Mouse (Mus musculus) kidney, embryonic 14.5 days (tissue): ENCODE results near the gene Rubcn. TPM values are rescaled to one million over a fixed set of nuclear protein-coding genes. Genes with fewer than 3 reads are reported as not detected.

Source experiments
- polyA plus RNA-seq: library from polyadenylated mRNA; unstranded; fragments of >200 nt; fragmentation: Nextera tagmentation; extraction: Ambion mirVana; gene quantifications from 2 replicates; pipeline ENCODE4 v1.2.1, GENCODE M21; 2014

Rubcn gene
- polyA plus RNA-seq, 1 experiment from 2014 or later = 15.2 TPM

Other genes with a start within 250 kb of the Rubcn start
- 10.7 and 11.0 TPM in 2 replicates for gene Tnk2, start 233.9 kb downstream of the Rubcn start, polyA plus RNA-seq
- gene Muc4, start 141.9 kb downstream of the Rubcn start, polyA plus RNA-seq = 0.27 TPM in 1 of 2 replicates, not detected in the other
- 2.3 and 3.3 TPM in 2 replicates for gene Muc20, start 80.3 kb downstream of the Rubcn start, polyA plus RNA-seq
- not detected in 2 replicates for gene Smbd1, start 67.3 kb downstream of the Rubcn start, polyA plus RNA-seq
- gene Fyttd1, start 266 bp downstream of the Rubcn start, polyA plus RNA-seq = 119 and 155 TPM in 2 replicates
- 19.7 and 32.7 TPM in 2 replicates for gene Lrch3, start 36.3 kb upstream of the Rubcn start, polyA plus RNA-seq
- 5.1 and 5.6 TPM in 2 replicates for gene Iqcg, start 178.5 kb upstream of the Rubcn start, polyA plus RNA-seq
- 1,051 and 1,546 TPM in 2 replicates for gene Rpl35a, start 178.7 kb upstream of the Rubcn start, polyA plus RNA-seq
- 1.5 and 5.0 TPM in 2 replicates for gene Lmln, start 184.8 kb upstream of the Rubcn start, polyA plus RNA-seq